Mouse (Mus musculus) thymus, adult 2 months (tissue): Measurements from ENCODE around the gene Dab2ip.

Experiments
- CTCF ChIP-seq: fragments of 200-500 bp; IDR thresholded peaks from 2 replicates; pipeline ENCODE4 v1.5.1; 2012; ENCODE audit warnings: mild to moderate bottlenecking, control low read depth, low read length, moderate library complexity, borderline replicate concordance; ENCODE audit not compliant: control insufficient read depth, poor library complexity, insufficient read depth; ENCODE audit errors: extremely low read depth
- POLR2A ChIP-seq: fragments of 200-500 bp; IDR thresholded peaks from 2 replicates; pipeline ENCODE4 v1.6.1; 2012; ENCODE audit warnings: mild to moderate bottlenecking, low read length, control low read depth, moderate library complexity; ENCODE audit not compliant: control insufficient read depth, poor library complexity, insufficient read depth; ENCODE audit errors: extremely low read depth

DNA sequence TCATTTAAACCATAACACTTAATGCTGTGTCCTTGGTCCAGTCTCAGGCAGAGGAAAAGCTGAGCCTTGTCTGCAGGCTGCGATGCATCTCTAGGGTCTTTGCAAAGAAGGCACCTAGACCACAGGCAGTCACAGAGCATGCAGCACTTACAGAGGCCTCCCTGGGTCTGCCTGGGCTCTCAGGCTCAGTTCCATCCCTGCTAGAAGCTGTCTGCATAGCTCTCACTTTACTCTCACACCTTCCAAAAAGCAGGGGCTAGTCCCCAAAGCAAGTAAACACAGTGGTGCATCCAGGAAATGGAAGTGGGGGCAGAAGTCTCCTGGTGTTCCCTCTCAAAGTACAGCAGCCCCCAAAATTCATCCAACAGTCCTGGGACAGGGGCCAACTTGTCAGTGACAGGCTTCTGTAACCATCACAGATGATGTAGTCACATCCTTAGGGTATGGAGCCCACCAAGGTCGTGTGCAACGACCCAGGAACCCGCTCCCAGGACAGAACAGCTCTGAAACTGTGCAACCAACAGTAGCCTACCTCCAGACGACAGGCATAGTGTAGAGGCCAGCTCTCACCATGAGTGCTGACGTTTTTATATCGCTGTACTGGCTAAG is 192.6 kb downstream of the Dab2ip start:
- TF ChIP-seq CTCF (no peak), POLR2A (no peak)
